ENCODE assay signal across 30 mouse cellular contexts in genomic region chr5:151134202-151134601, GRCm38 (mm10).
"Had no signal": no experiment of that assay in that cellular context is flagged by ENCODE, and none has a peak within 500 bp of the region (broad histone marks: within the 10 kb centered on the region; RNA-seq: fewer than 3 reads in every experiment).

No protein-coding gene starts in this region.

- ATAC-seq: liver, embryonic 12.5 days; liver, postnatal 0 days; midbrain, embryonic 13.5 days; midbrain, embryonic 15.5 days; midbrain, embryonic 16.5 days had no signal

- H3K4me3 ChIP-seq: limb, embryonic 10.5 days; limb, embryonic 12.5 days; limb, embryonic 13.5 days; limb, embryonic 15.5 days; liver, embryonic 12.5 days; liver, embryonic 13.5 days; liver, embryonic 15.5 days; lung, embryonic 15.5 days; megakaryocyte, embryonic 14.5 days; midbrain, embryonic 10.5 days; midbrain, embryonic 12.5 days; midbrain, embryonic 13.5 days; midbrain, embryonic 15.5 days; myocyte; neural tube, embryonic 12.5 days had no signal

- H3K4me2 ChIP-seq: limb, embryonic 12.5 days; limb, embryonic 13.5 days; limb, embryonic 15.5 days; liver, embryonic 11.5 days; liver, embryonic 12.5 days; liver, embryonic 13.5 days; liver, embryonic 15.5 days; lung, embryonic 14.5 days; lung, embryonic 15.5 days; midbrain, embryonic 11.5 days; midbrain, embryonic 12.5 days; midbrain, embryonic 13.5 days; midbrain, embryonic 15.5 days; neural tube, embryonic 12.5 days had no signal

- H3K4me1 ChIP-seq: megakaryocyte, embryonic 14.5 days; midbrain, embryonic 10.5 days; midbrain, embryonic 12.5 days; midbrain, embryonic 13.5 days; midbrain, embryonic 15.5 days; neural tube, embryonic 12.5 days had no signal

- H3K36me3 ChIP-seq: limb, embryonic 10.5 days; limb, embryonic 12.5 days; limb, embryonic 13.5 days; limb, embryonic 15.5 days; liver, embryonic 12.5 days; liver, embryonic 13.5 days; liver, embryonic 15.5 days; lung, embryonic 15.5 days; midbrain, embryonic 10.5 days; midbrain, embryonic 12.5 days; midbrain, embryonic 13.5 days; midbrain, embryonic 15.5 days; neural tube, embryonic 12.5 days had no signal

- H3K9ac ChIP-seq: limb, embryonic 12.5 days; limb, embryonic 13.5 days; limb, embryonic 15.5 days; liver, embryonic 12.5 days; liver, embryonic 13.5 days; liver, embryonic 14.5 days; liver, embryonic 15.5 days; liver, postnatal 0 days; lung, embryonic 14.5 days; lung, embryonic 15.5 days; midbrain, embryonic 12.5 days; midbrain, embryonic 13.5 days; midbrain, embryonic 15.5 days; neural tube, embryonic 12.5 days had no signal

- H3K27ac ChIP-seq: limb, embryonic 10.5 days; limb, embryonic 12.5 days; limb, embryonic 13.5 days; limb, embryonic 15.5 days; liver, embryonic 12.5 days; liver, embryonic 13.5 days; liver, embryonic 14.5 days; liver, embryonic 15.5 days; lung, embryonic 15.5 days; macrophage; midbrain, embryonic 10.5 days; midbrain, embryonic 12.5 days; midbrain, embryonic 13.5 days; midbrain, embryonic 15.5 days; neural tube, embryonic 12.5 days had no signal

- H3K27me3 ChIP-seq: limb, embryonic 12.5 days; limb, embryonic 13.5 days; limb, embryonic 15.5 days; liver, embryonic 12.5 days; liver, embryonic 13.5 days; liver, embryonic 15.5 days; lung, embryonic 15.5 days; megakaryocyte, embryonic 14.5 days; midbrain, embryonic 12.5 days; midbrain, embryonic 13.5 days; midbrain, embryonic 15.5 days; neural tube, embryonic 12.5 days had no signal

- H3K9me3 ChIP-seq: limb, embryonic 10.5 days; limb, embryonic 15.5 days; liver, embryonic 12.5 days; liver, embryonic 13.5 days; liver, embryonic 15.5 days; lung, embryonic 15.5 days; midbrain, embryonic 12.5 days; midbrain, embryonic 13.5 days; midbrain, embryonic 15.5 days had no signal

- DNase-seq: left cerebral cortex, postnatal 4 days; liver; liver, embryonic 13.5 days; liver, postnatal 0 days; lung, adult 18-20 months; lung, adult 2 months; lung, embryonic 14.5 days; lung, postnatal 10 days; lung, postnatal 14 days; lung, postnatal 36 days; midbrain, embryonic 14.5 days had no signal
